Mouse (Mus musculus) ES-Bruce4 (cell line): Measurements from ENCODE around the gene Rab5if. TPM values are rescaled to one million over a fixed set of nuclear protein-coding genes. Genes with fewer than 3 reads are reported as not detected.
A peak's percentile ranks its signal among the peaks of the same experiment; 100 is the strongest.

Experiments used
- H3K27ac ChIP-seq: 2 replicates; pipeline ENCODE4 v1.5.1; 2012; ENCODE audit warnings: low read length, inconsistent platforms; ENCODE audit not compliant: insufficient read depth
- H3K27me3 ChIP-seq: 2 replicates; pipeline ENCODE4 v1.6.1; 2012; ENCODE audit warnings: mild to moderate bottlenecking, low read length, inconsistent platforms; ENCODE audit not compliant: control insufficient read depth, poor library complexity, insufficient read depth, severe bottlenecking
- H3K36me3 ChIP-seq: 2 replicates; pipeline ENCODE4 v1.6.1; 2012; ENCODE audit warnings: inconsistent platforms, mild to moderate bottlenecking, low read length, moderate library complexity; ENCODE audit not compliant: control insufficient read depth, poor library complexity, insufficient read depth, severe bottlenecking
- H3K4me1 ChIP-seq: one replicate; pipeline ENCODE4 v1.8.1; 2011; ENCODE audit warnings: low read length; ENCODE audit not compliant: control insufficient read depth, insufficient read depth
- H3K4me3 ChIP-seq: 2 replicates; pipeline ENCODE4 v1.5.1; 2011; ENCODE audit warnings: low read depth, mild to moderate bottlenecking, low read length
- H3K9ac ChIP-seq: 2 replicates; pipeline ENCODE4 v1.6.1; 2012; ENCODE audit warnings: low read depth, mild to moderate bottlenecking, inconsistent platforms; ENCODE audit not compliant: poor library complexity, severe bottlenecking
- H3K9me3 ChIP-seq: replicated peaks from 2 replicates; pipeline ENCODE4 v1.6.1; 2012; ENCODE audit warnings: mild to moderate bottlenecking, low read length, inconsistent platforms; ENCODE audit not compliant: control insufficient read depth, poor library complexity, insufficient read depth, severe bottlenecking
- CTCF ChIP-seq: IDR thresholded peaks from one replicate; pipeline ENCODE4 v1.8.1; 2011; ENCODE audit warnings: low read depth, low read length
- EP300 ChIP-seq: IDR thresholded peaks from 2 replicates; pipeline ENCODE4 v1.6.1; 2011; ENCODE audit warnings: low read depth, low read length; ENCODE audit not compliant: insufficient read depth
- POLR2A ChIP-seq: IDR thresholded peaks from one replicate; pipeline ENCODE4 v1.8.1; 2011; ENCODE audit warnings: low read length; ENCODE audit not compliant: insufficient read depth
- polyA plus RNA-seq: library from polyadenylated mRNA; stranded (reverse); fragments of >200 nt; gene quantifications from 2 replicates; pipeline ENCODE4 v1.2.4, GENCODE M21; 2011; ENCODE audit warnings: low read depth; ENCODE audit not compliant: missing spikeins, insufficient read depth, insufficient read length

Rab5if gene
- polyA plus RNA-seq, 1 experiment: 98.2 TPM

DNA sequence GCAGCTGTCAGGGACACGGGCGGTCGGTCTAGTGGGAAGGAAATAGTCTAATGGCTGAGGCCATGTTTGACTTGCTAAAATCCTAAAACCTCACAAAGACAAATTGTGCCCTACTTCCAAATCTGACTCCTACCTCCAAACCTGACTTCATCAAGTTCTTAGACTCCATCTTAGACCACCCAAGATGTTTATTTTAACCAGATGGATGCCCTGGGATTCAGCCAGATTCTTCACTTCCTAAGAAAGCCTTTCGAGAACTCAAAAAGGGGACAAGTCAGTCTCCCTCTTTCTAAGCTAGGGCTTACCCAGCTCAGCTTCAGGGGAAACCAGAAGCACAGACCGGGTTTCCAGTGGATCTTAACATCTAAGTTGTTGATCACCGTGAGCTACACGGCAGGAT, 4.3 kb upstream of the Rab5if start:
- H3K27me3 ChIP-seq: no peaks in the 10 kb centered on the region
- H3K4me1 ChIP-seq: no peaks in the 10 kb centered on the region
- H3K36me3 ChIP-seq: 0 out of 2 replicates have a peak, but pooled peaks cover 3% of the 10 kb centered on the region
- H3K4me3 ChIP-seq: no peak overlapping the region
- H3K9ac ChIP-seq: no peak overlapping the region
- no peak overlapping the region for H3K27ac ChIP-seq
- TF ChIP-seq POLR2A: no peak
- no peaks in the 10 kb centered on the region for H3K9me3 ChIP-seq

DNA sequence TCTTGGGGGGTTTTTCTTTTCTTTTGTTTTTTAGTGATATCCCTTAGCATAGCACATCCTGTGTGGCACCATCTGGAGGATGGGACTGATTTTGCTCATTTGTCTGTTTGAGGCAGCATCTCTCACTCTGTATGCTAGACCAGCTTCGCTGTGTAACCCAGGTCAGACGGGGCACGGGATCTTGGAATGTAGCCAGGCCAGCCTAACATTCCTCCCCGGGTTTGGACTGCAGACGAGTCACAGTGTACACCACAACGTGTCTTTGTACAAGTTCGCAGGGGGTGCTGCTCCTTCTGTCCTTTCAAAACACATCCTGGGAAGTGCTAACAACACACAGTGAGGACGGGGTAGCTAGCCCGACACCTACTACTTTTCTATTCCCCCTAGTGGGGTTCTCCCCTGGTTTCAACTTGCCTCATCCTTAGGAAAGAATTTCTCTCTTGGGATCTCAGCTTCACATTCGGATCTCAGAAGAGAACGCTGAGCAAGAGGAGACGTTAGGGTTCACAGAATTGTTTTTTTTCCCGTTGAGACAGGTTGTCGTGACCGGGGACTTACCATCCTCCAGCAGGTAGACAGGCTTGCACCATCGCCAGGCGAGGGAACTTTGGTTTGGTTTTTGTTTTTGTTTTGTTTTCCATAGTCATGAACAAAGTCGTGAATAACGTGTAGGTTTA, 749 bp upstream of the Rab5if start:
- Histone ChIP-seq H3K36me3 (peaks cover 18% of the 10 kb centered on the region), H3K9me3 (no peaks in the 10 kb centered on the region), H3K27me3 (no peaks in the 10 kb centered on the region), H3K27ac (peak overlapping the region; percentile 74), H3K4me1 (no peaks in the 10 kb centered on the region), H3K9ac (peak overlapping the region; percentile 74), H3K4me3 (peak overlapping the region; percentile 93)
- TF ChIP-seq POLR2A: no peak

DNA sequence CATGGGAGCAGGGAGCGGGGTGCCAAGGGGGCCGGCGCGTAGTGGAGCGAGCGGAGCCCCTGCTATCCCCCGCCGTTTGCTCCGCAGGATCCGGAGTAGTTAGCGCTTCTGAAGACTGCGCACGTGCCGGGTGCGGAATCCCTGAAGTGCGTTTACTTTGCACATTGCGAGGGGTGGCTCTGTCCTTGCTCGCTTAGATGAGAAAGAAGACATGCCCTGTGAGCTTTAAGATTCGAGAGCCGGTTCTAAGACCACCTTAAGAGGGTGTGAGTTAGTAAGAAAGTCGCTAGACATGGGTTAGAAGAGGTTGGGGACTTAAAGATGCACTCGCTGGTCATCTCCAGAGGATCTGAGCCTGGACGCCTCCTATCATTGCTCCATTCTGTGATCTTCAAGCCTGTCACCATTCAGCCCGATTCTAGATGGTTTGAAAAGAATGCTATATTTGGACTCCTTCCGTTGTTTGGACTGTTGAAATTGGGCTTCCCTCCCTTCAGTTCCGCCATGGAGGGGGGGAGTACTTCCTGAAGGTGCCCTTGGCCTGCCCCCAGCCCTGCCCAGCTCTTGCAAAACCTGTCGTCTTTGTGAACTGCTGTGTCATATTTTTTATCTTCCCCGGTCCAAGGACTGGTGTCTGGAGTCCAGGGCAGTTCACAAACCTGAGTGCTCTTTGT, 696 bp downstream of the Rab5if start:
- Histone ChIP-seq H3K9ac (peak overlapping the region; percentile 90), H3K9me3 (no peaks in the 10 kb centered on the region), H3K4me1 (no peaks in the 10 kb centered on the region), H3K36me3 (peaks cover 27% of the 10 kb centered on the region), H3K27ac (no peak overlapping the region), H3K27me3 (no peaks in the 10 kb centered on the region), H3K4me3 (peak overlapping the region; percentile 99)
- TF ChIP-seq EP300 (no peak), POLR2A (no peak), CTCF (no peak)

DNA sequence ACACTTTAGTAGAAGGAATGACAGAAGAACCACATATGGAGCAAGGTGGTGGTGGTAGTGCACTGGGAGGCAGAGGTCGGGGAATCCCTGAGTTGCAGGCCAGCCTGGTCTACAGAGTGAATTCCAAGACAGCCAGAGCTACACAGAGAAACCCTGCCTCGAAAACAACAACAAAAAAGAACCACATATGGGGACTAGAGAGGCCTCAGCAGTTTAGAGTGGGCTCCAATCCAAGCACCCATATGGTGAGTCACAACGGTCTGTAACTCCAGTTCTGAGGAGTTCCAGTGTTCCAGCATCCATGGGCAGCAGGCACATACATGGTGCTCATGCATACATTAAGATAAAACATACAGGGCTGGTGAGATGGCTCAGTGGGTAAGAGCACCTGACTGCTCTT, 1.6 kb downstream of the Rab5if start:
- no peaks in the 10 kb centered on the region for H3K27me3 ChIP-seq
- TF ChIP-seq POLR2A (no peak), EP300 (no peak), CTCF (no peak)
- no peaks in the 10 kb centered on the region for H3K9me3 ChIP-seq
- H3K4me3 ChIP-seq: no peak overlapping the region
- H3K9ac ChIP-seq: peak overlapping the region; percentile 90; the same call in 1 of the 2 replicates
- no peak overlapping the region for H3K27ac ChIP-seq
- H3K4me1 ChIP-seq: no peaks in the 10 kb centered on the region
- H3K36me3 ChIP-seq: peaks cover 34% of the 10 kb centered on the region

DNA sequence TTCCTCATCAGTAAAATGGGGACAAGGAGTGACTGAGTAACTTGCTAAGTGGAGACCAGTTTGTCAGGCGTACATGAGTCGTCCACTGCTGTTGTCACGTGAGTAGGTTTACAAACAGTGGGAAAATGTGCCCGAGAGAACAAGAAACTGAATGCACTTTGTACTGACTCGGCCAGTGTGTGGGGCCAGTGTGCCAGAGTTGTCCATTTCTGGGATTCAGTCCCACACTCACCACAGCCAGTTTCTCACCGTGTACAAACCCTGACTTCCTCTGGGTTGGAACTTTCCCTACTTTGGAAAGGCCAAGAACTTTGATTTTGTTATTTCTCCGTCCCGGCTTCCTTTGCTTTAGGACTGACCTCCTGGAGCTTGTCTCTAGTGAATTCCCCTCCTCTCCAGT, 6.1 kb downstream of the Rab5if start:
- no peak overlapping the region for H3K4me3 ChIP-seq
- H3K27ac ChIP-seq: no peak overlapping the region
- TF ChIP-seq CTCF (no peak), POLR2A (no peak), EP300 (no peak)
- peaks cover 54% of the 10 kb centered on the region for H3K36me3 ChIP-seq
- H3K9ac ChIP-seq: no peak overlapping the region
- no peaks in the 10 kb centered on the region for H3K27me3 ChIP-seq
- H3K4me1 ChIP-seq: no peaks in the 10 kb centered on the region
- no peaks in the 10 kb centered on the region for H3K9me3 ChIP-seq

DNA sequence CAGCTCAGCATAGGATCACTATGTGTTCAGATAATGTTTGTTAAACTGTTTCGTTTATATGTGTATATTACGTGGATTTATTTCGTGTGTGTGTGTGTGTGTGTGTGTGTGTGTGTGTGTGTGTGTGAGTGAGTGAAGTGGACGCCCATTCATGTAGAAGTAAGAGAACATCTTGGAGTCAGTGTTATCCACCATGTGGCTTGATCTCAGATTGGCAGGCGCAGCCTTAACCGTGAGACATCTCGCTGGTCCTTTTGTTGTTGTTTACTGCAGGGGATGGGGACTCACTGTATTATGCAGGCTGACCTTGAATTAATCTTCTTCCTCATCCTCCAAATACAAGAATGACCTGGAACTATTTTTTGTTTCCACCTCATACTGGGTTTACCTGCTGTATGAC, 6.6 kb downstream of the Rab5if start:
- no peak overlapping the region for H3K4me3 ChIP-seq
- no peak overlapping the region for H3K9ac ChIP-seq
- H3K36me3 ChIP-seq: peaks cover 54% of the 10 kb centered on the region
- no peaks in the 10 kb centered on the region for H3K9me3 ChIP-seq
- TF ChIP-seq CTCF: no peak
- TF ChIP-seq POLR2A: no peak
- no peak for TF ChIP-seq EP300
- H3K27me3 ChIP-seq: no peaks in the 10 kb centered on the region
- H3K4me1 ChIP-seq: no peaks in the 10 kb centered on the region
- no peak overlapping the region for H3K27ac ChIP-seq
